In the genomic region with DNA sequence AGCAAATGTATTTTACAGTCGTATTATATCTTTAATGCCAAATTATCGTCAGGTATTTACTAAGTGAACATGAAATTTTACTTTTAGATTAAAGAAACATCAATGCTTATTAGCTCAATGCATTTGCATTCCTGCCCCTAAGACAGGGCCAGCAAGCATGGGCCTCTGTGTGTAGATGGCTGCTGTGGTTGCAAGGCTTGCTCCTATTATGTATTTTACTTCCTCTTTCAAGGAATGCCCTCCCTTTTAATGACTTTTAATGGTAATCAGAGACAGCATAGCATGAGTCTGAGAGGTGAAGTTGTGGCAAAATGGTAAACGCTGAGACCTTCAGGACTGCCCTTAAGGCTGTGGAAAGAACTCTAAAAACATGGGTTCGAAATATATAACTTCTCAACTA, we compare ENCODE assay signal across 26 mouse cellular contexts. TPM values are rescaled to one million over a fixed set of nuclear protein-coding genes. Genes with fewer than 3 reads are reported as not detected.
DNase-seq lines count a peak whose midpoint lies in the region; ATAC-seq and TF ChIP-seq lines count a peak whose summit lies in the region.
"Had no signal": no experiment of that assay in that cellular context is flagged by ENCODE, and none has a peak within 500 bp of the region (broad histone marks: within the 10 kb centered on the region; RNA-seq: fewer than 3 reads in every experiment).

No protein-coding gene starts in this region.

- no peak for TF ChIP-seq EP300 in stomach, postnatal 0 days (optimal IDR thresholded peaks at IDR 0.05)

- no peaks in the 10 kb centered on the region for H3K36me3 ChIP-seq in stomach, postnatal 0 days (ENCODE audit: control insufficient read depth, insufficient read depth, low read length)
- H3K36me3 ChIP-seq: heart, embryonic 15.5 days; hindbrain, embryonic 15.5 days had no signal

- H3K27ac ChIP-seq in stomach, postnatal 0 days (replicated peaks): no peak overlapping the region
- H3K27ac ChIP-seq: forebrain, embryonic 10.5 days; forebrain, embryonic 13.5 days; heart, embryonic 15.5 days; hindbrain, embryonic 12.5 days; hindbrain, embryonic 15.5 days had no signal

- ATAC-seq in common myeloid progenitor, adult 5-6 weeks (replicated peaks; ENCODE audit: low read depth, poor library complexity, severe bottlenecking): peak; percentile 73
- ATAC-seq in megakaryocyte progenitor cell, adult 5-6 weeks (replicated peaks; ENCODE audit: poor library complexity): peak; percentile 39; the same call in 1 of the 2 replicates
- ATAC-seq in stomach, postnatal 0 days (ENCODE audit: low FRiP score, low TSS enrichment): no peak
- ATAC-seq: forebrain, embryonic 13.5 days; forebrain, embryonic 16.5 days; intestine, postnatal 0 days; Patski had no signal

- no peak overlapping the region for H3K4me2 ChIP-seq in stomach, postnatal 0 days (replicated peaks; ENCODE audit: low read depth)
- H3K4me2 ChIP-seq: forebrain, embryonic 13.5 days; heart, embryonic 12.5 days; heart, embryonic 15.5 days; hindbrain, embryonic 12.5 days; hindbrain, embryonic 15.5 days had no signal

- 94% methylated on average over 4 of the region's 4 CpGs for WGBS in stomach, postnatal 0 days

- peak; percentile 3 for DNase-seq in lung, postnatal 36 days
- DNase-seq in lung, postnatal 4 days: no peak
- DNase-seq in retina, postnatal 1 day: no peak
- DNase-seq in stomach, postnatal 0 days (ENCODE audit: low spot score): no peak
- DNase-seq: adrenal gland, postnatal 10 days; adrenal gland, postnatal 36 days; B cell, adult 2 months; cerebellum, adult 18-20 months; cerebellum, adult 9-10 months; cerebellum, postnatal 14 days; gastrocnemius, postnatal 10 days; heart, adult 18-20 months; heart, postnatal 10 days; heart, postnatal 36 days had no signal

- H3K9me3 ChIP-seq in stomach, postnatal 0 days (ENCODE audit: control insufficient read depth, low read length): no peaks in the 10 kb centered on the region
- H3K9me3 ChIP-seq: heart, embryonic 15.5 days; hindbrain, embryonic 12.5 days; hindbrain, embryonic 15.5 days had no signal

- no peaks in the 10 kb centered on the region for H3K4me1 ChIP-seq in stomach, postnatal 0 days (replicated peaks; ENCODE audit: control insufficient read depth, insufficient read depth)
- H3K4me1 ChIP-seq: forebrain, embryonic 10.5 days; forebrain, embryonic 13.5 days; hindbrain, embryonic 12.5 days; hindbrain, embryonic 15.5 days had no signal

- no peak overlapping the region for H3K4me3 ChIP-seq in stomach, postnatal 0 days (ENCODE audit: low read depth, low read length)
- H3K4me3 ChIP-seq: forebrain, embryonic 10.5 days; forebrain, embryonic 13.5 days; heart, embryonic 12.5 days; heart, embryonic 15.5 days; hindbrain, embryonic 12.5 days; hindbrain, embryonic 15.5 days had no signal

- no peak for TF ChIP-seq CTCF in stomach, postnatal 0 days (IDR thresholded peaks at IDR 0.05; ENCODE audit: low read depth)

- no peak overlapping the region for H3K9ac ChIP-seq in stomach, postnatal 0 days (ENCODE audit: low read length)
- H3K9ac ChIP-seq: forebrain, embryonic 13.5 days; heart, embryonic 12.5 days; heart, embryonic 15.5 days; hindbrain, embryonic 12.5 days; hindbrain, embryonic 15.5 days had no signal

- no peaks in the 10 kb centered on the region for H3K27me3 ChIP-seq in stomach, postnatal 0 days (ENCODE audit: control insufficient read depth, insufficient read depth, low read length)
- H3K27me3 ChIP-seq: CH12.LX; forebrain, embryonic 13.5 days; heart, embryonic 12.5 days; heart, embryonic 15.5 days; hindbrain, embryonic 12.5 days; hindbrain, embryonic 15.5 days; Patski had no signal

RNA-seq across cellular contexts. Expression of a gene that starts 12.8 kb away (rescaled TPM):
- total RNA-seq in common myeloid progenitor, adult 5-6 weeks (2017): 233 and 247 TPM in 2 replicates
- total RNA-seq in megakaryocyte progenitor cell, adult 5-6 weeks (2015): 179 and 186 TPM in 2 replicates
- 278 and 339 TPM in 2 replicates for total RNA-seq in megakaryocyte progenitor cell, adult 5-6 weeks (2017)
- 24.5 and 28.1 TPM in 2 replicates for polyA plus RNA-seq in stomach, postnatal 0 days (2015; fragmentation: Nextera tagmentation; extraction: Ambion mirVana)
